Mouse (Mus musculus) gastrocnemius, postnatal 10 days (tissue): ENCODE results near the gene Nckap5. TPM values are rescaled to one million over a fixed set of nuclear protein-coding genes. Genes with fewer than 3 reads are reported as not detected.
A peak's percentile ranks its signal among the peaks of the same experiment; 100 is the strongest.

Experiments used
- DNase-seq: peaks from one replicate; pipeline ENCODE4 v3.0.0; 2021; ENCODE audit warnings: mixed read lengths
- total RNA-seq, 2 experiments: library from RNA; stranded (reverse); gene quantifications; 2 replicates each; pipeline ENCODE4 v1.2.3; 2021

Gene Nckap5
- total RNA-seq, 2 experiments from 2014 or later = 2.5 to 3.9 TPM

DNA sequence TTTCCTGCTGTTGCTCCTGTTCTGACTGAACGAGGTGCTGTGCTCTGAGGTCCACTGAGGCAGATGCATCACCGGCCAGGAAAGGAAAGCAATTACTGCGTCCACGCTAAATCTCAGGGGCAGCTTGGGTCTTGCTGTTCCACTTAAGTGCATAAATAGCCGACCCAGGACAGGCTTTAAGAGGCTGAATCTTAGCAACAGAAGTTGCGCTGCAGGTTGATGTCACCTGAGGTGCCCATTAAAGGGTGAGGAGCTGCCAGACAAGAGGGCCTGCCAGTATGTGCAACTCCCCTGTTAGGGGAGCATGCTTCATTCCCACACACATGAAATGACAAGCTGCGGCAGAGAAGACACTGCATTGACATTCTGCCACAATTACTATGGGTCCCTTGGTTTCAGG lies 282.6 kb downstream of the Nckap5 start:
- DNase-seq = no peak

DNA sequence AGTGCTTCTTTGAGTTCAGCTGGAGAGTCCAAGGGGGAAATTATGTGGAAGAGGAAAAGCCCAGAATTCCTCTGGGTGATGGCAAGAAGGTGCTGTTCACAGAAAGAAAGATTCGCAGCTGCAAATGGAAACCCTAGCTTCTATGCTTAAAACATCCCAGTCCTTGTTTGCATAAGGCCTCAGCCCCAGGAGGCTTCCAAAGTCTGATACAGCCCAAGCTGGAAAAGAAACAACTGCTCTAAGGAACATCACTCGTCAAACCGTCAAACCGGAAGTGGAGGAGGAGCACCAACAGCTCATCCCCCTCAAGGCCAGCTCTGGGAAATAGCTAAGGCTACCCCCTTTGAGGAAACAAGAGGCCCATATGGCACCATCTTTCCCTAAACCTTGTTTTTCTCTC lies 286.1 kb downstream of the Nckap5 start:
- no peak for DNase-seq

DNA sequence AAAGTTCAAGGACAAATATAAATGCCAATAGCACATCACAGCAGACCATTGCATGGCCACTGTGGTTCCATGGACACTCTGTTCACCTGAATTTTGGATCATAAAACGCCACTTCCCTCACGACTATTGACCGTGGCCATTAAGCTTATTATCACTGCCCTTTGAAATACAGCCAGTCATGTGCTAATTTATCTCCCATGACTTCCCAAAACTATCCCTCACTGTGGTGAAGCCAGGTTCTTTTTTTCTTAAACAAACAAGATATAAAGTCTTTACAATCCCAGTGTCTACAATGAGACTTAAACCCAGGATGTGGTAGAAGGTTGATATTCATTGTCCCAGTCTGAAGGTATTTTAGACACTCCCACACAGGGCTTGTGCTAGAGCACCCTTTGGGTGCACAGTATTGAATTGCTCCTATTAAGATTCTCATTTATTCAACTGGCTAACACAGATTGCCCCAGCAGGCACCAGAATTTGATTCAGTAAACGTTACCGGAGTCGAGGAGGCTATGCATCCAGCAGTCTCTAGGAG lies 293.3 kb downstream of the Nckap5 start:
- no peak for DNase-seq

GRCm38 (mm10) chr1:126535527-126535926 lies 295.1 kb downstream of the Nckap5 start:
- DNase-seq = no peak

DNA sequence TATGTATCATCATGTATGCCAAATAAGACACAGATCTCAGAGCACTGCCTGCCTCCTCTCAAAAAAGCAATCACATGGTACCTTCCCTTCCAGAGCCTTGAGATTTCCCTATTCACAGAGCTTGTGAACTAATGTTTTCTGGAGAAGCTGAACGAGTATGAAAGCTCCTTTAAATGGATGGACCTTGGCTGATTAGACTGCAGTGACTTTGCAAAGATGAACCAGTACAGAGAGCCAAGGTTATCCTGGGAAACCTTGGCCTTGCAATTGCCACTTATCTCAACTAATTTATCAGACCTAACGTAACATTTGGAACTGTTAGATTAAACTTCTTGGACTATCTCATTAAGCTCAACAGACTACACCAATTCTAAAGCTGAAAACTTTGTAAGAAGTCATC lies 296.6 kb downstream of the Nckap5 start:
- no peak for DNase-seq

- DNase-seq = no peak
Observed at GRCm38 (mm10) chr1:126528043-126528598, 302.5 kb downstream of the Nckap5 start.

- DNase-seq = no peak
Observed at GRCm38 (mm10) chr1:126518067-126518466, 312.5 kb downstream of the Nckap5 start.

GRCm38 (mm10) chr1:126517427-126517826 lies 313.2 kb downstream of the Nckap5 start:
- no peak for DNase-seq

DNA sequence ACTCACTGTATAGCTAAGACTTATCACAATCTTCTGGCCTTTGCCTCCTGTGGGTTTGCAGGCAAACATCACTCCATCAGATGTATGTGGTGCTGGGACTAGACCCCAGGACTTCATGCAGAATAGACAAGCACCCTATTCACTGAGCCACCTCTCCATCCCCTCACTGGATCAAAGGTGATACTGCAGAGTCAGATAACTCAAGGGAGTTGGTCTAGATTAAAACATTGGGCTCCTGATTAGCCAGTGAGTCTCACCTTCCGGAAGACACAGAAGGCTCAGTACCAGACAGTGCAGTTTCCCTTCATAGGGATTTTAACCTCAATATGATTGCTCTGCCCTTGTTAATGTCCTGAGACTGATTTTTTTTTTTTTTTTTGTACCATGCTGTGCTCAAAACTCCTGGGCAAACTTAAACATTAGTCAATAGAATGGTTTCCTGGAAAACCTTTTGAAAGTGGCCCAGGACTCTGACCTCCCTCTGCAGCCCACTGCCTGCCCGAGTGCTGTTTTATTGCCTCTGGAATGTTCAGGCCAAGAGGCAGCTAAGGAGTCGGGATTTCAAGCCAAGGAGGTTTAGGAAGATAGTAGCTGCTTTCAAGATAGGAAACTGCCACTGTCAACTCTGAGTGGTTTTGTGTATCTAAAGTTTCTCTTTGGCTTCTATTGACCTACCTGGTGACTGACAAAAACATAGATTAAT lies 315.4 kb downstream of the Nckap5 start:
- DNase-seq = no peak

DNA sequence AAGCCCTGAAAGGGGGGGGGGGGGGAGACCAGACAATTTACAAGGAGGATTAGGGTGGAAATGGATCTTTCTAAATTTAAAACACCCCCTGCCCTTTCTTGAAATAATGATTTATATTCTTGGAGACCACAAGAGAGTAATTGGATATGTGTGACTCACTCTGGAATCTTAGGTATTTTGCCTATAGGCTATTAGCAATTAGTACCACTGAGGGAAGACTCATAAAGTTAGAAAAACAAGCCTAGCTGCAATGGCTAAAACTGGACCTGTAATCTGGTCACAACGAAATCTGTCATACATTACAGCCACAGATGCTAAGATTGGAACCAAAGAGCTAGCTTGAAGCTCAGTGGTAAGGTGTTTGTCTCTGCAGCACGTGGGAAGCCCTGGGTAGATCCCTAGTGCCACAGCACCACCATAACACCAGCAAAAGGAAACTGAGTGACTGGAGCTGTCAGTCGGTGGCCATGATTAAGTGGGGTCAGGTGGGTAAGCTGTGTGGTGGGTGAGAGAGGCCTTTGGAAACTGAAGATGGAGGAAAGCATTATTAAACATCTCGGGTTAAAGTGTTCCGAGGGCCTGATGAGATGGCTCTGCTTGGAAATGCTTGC lies 318.7 kb downstream of the Nckap5 start:
- no peak for DNase-seq

DNA sequence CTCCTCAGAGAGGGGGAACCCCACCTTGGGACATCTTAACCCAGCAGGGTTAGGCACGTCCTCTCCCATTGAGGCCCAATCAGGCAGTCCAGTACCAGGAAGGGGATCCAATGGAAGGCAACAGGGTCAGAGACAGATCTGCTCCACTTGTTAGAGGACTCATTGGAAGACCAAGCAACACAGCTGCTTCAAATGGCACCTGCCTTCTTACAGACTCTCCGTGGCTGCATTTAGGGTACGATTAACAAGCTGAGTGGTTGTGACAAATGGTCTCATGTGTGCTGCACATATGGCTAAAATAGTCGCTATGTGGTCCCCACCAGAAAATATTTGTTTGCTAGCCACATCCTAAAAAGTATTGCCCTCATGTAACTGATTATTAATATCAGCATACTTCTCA lies 325.9 kb downstream of the Nckap5 start:
- DNase-seq = no peak

DNA sequence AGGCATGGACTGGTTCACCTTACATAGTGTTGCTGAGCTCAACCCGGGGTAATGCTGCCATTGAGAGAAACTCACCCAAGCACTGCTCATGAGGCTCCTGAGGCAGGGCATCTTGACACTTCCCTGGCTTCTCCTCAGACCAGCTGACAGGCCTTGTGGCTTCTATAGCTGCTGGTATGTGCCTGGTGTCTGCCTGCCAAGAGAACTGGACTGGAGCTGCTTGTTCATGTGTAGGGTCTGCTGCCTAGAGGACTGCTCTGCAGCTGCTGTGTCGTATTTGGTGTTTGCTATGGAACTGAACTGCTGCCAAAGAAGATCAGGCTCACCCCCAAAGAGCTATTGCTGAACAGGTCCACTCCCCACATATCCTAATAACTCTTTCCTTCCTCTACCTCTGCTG lies 327.9 kb downstream of the Nckap5 start:
- no peak for DNase-seq

DNA sequence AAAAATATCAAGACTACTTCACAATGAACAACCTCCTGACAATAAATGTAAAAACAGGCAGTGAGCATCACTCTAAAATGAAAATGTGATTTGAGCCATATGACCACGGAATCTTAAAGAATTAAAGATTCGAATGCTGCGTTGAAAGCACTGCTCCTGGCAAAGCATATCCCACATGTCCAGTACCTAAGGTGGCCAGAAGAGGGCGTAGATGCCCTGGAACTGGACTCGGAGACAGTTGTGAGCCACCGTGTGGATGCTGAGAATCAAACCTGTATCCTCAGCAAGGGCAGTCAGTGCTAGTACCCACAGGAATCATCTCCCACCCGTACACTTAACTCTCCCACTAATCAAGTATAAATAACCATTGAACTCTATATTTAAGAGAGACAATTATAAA lies 333.9 kb downstream of the Nckap5 start:
- DNase-seq = no peak

GRCm38 (mm10) chr1:126492206-126493071 lies 338.2 kb downstream of the Nckap5 start:
- DNase-seq = peak; percentile 13

GRCm38 (mm10) chr1:126491412-126491811 lies 339.2 kb downstream of the Nckap5 start:
- DNase-seq = no peak

DNA sequence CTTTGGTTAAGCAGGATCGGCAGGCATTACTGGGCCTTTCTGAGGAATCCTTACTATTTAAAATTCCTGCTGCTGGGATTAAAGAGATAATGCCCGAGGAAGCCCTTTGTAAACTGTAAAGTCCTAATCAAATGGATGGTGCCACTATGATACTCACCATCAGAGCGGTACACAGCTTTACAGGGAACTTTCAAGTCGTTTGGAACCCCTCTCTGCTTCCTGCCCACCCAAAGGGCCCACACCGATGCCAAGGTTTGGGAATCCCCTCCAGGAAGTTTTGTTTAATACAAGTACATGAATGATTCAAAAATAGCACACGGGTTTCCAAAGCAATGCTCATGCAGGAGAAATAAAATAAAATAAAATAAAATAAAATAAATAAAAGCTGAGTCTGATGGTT lies 340.3 kb downstream of the Nckap5 start:
- no peak for DNase-seq

- peak; percentile 64 for DNase-seq
Observed at GRCm38 (mm10) chr1:126484664-126485087, 345.9 kb downstream of the Nckap5 start.

DNA sequence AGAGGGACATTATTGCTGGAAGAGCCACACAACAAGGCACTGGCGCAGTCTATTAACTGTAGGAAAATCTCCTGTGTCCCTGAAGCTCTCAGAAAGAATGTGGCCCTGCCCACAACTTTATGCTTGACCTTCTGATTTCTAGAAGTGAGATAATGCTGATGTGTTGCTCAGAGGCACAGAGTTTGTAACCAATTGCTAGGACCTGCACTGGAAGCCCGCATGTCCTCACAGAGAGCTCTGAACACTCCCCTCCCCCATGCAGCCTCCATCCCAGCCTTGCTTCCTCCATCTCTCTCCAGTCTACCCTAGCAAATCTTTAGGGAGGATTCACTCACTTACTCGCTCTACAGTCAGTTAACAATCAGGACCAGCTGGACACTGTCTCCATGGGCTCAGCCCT lies 346.9 kb downstream of the Nckap5 start:
- no peak for DNase-seq

DNA sequence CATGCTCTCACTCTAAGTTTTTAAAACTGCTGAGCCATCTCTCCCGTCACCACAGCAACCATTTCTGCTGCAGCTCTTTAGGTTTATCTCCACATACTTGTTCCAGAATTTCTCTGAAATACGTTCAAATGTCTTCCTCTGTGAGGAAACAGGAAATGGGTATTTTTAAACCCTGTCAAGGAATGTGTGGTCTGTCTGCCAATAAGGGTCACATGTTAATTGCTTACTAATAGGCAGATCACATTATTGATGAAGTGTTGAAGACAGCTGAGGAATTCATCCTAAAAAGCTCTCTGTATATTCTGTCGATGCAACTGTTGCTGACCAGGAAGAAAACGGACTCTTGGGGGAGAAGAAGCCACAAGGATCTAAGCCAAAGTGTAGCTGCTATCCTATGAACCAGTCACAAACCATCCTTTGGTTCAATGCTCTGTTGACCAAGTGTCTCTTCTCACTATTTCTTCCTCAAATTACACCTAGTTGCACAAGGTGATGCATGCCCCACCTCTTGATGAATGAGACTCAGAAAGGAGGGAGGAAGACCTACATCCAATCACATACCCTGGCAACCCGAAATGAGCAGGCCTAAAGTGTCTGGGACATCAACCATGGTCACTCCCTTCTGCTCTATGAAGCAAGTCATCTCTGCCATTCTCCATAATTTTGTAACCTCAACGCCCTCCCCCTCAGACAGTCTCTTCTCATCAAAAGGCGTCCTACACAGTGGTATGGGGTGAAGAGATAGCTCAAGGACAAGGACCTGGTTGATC lies 349.0 kb downstream of the Nckap5 start:
- no peak for DNase-seq

GRCm38 (mm10) chr1:126473044-126473443 lies 357.6 kb downstream of the Nckap5 start:
- no peak for DNase-seq

- no peak for DNase-seq
Observed at GRCm38 (mm10) chr1:126471419-126471818, 359.2 kb downstream of the Nckap5 start.

DNA sequence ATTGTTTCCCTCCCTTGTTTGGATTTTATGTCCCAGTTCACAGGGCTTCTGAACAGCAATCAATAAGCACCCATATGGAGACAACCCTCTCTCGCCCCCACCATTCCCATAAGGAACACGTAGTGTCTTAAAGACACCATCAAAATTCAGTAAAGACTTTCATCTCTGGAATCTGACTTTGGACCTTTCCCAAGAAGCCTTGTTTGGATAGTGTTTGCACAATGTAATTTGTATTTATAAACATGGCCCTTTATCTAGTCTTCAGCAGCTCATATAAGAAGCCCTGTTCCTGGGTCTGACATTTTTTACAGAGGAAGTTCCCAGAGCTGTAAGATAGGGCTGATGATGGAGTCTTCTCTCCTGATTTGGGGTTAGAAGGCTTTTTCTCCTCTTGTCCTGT lies 359.7 kb downstream of the Nckap5 start:
- DNase-seq = no peak
